Mouse (Mus musculus) thymus, adult 2 months (tissue): ENCODE measurements at regions not wholly inside any gene's neighbourhood (a gene's known extent, or its start where the extent isn't known, plus 50 kb on each side); places are given as distances from the start of the nearest gene placed in this dataset.

Experiments used
- CTCF ChIP-seq: fragments of 200-500 bp; IDR thresholded peaks from 2 replicates; pipeline ENCODE4 v1.5.1; 2012; ENCODE audit warnings: mild to moderate bottlenecking, control low read depth, low read length, moderate library complexity, borderline replicate concordance; ENCODE audit not compliant: control insufficient read depth, poor library complexity, insufficient read depth; ENCODE audit errors: extremely low read depth
- POLR2A ChIP-seq: fragments of 200-500 bp; IDR thresholded peaks from 2 replicates; pipeline ENCODE4 v1.6.1; 2012; ENCODE audit warnings: mild to moderate bottlenecking, low read length, control low read depth, moderate library complexity; ENCODE audit not compliant: control insufficient read depth, poor library complexity, insufficient read depth; ENCODE audit errors: extremely low read depth

DNA sequence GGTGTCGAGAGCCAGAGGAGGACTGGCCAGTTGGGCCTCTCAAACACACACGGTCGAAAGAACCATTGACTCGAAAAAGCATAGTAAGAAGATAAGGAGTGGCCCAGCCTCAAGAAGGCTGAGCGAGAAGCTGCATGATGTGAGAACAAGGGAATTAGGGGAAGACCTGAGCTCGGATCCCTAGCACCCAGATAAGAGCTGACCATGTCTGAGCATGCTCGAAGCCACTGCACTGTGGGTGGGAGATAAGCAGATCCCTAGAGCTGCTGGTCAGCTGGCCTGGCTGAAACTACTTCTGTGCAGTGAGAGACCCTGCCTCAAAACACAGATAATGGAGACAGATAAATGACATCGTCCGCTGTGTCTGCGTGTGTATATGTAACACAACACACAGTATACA is 111.8 kb upstream of the Tmem189 start:
- TF ChIP-seq POLR2A (no peak), CTCF (no peak)
